Mouse (Mus musculus): ENCODE data around the gene Stx11.

Gene Stx11

DNA sequence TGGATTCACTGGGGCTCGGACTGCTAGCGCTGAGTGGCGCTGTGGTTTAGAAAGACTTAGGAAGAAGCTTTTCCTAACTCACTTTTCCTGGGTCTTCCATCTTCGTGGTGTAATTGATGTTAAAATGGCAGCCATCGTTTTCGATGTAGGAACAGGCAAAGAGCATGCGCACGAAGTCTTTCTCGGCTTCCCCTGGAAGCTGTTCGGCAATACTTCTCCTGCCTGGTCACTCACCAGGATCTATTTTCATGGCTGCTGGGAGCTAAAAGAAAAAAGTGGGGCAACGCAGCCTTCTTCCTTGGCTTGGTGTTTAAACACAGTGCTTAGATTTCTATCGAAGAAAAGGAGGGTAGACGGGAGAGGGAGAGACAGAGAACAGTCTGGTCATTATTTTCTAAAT, 52.6 kb downstream of the Stx11 start:
- DNase-seq = no peak

GRCm38 (mm10) chr10:12909891-12910290, 54.2 kb downstream of the Stx11 start:
- DNase-seq = no peak

- DNase-seq = no peak
Observed at GRCm38 (mm10) chr10:12909179-12909578, 54.9 kb downstream of the Stx11 start.

DNA sequence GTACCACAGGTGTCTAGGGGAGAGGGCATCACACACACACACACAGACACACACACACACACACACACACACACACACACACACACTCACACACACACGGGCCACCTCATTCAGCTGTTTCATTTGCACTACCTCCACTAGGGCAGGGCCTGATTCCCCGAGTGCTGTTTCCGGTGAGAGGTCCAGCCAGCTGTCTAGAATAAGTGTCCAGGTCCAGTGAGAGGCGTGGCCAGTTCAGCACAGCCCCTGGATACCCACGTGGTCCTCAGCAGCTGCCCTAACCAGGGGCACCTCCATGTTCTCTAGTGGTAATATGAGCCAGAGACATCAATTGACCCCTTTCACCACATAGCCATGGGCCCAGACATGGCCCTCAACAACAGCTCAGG, 60.0 kb downstream of the Stx11 start:
- no peak for DNase-seq

GRCm38 (mm10) chr10:12903440-12904139, 60.5 kb downstream of the Stx11 start:
- no peak for DNase-seq

DNA sequence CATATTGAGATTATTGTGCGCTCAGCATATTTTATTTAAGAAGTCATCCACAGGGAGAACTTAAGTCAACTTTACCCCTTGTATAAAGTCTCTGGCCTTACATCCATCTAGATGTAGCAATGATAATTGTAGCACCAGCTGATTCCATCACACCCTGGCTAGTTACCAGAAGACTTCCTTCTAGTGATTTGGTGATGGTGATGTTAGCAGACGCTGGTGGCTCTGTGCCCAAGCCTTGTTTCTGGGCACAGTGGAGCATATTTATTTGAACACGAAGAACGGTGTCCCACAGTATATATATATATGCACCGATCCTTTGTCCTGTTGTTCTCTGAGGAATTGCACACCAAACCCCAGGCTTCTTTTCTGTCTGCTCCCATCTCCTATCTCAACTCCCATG, 64.2 kb downstream of the Stx11 start:
- DNase-seq = no peak

DNA sequence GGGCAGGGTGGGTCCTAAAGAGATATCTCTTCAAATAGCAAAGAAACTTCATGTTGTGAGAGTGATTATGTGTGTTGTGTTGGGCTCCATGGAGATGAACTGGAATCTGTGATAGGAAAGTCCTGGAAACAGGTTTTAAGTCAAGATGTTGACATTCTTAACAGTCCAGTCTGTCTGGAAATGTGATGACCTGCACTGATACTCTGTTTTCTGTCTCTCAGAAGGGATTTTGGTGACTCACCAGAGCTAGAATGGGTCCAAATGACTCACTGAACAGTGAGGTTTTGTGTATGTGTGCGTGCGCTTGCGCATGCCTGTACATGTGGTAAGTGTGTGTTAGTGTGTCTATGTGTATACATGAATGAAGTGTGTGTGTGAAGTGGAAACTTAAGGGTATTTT, 70.8 kb downstream of the Stx11 start:
- DNase-seq = no peak

DNA sequence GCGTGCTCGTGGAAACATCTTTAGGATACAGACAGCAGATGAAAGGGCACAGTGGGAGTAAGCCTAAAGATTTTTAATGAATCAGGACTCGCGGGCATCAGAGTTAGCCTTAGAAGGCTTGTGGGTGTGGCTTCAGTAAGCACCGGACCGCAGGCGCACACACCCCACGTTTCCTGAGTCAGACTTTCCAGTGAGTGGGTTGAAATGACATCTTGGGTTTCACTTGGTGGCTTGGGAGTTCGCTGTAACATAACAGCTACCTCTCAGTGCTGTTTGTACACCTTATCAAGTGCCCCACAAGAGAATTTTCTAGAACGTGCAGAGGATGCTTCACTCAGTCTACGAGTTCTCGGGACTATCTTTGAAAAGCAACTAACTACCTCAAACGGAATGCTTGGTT, 75.7 kb downstream of the Stx11 start:
- no peak for DNase-seq
